Mouse (Mus musculus) induced T-regulatory cell, adult 2 months (primary cell): ENCODE results near the gene Ppp1r12c.

Source experiments
- DNase-seq: peaks from one replicate; pipeline ENCODE4 v3.0.0-alpha.2; 2012; ENCODE audit warnings: low read depth

The Ppp1r12c gene

GRCm38 (mm10) chr7:4492284-4493224, 8.9 kb downstream of the Ppp1r12c start:
- peak; percentile 69 for DNase-seq

GRCm38 (mm10) chr7:4491308-4491707, 10.2 kb downstream of the Ppp1r12c start:
- DNase-seq, result no peak

- no peak for DNase-seq
Observed at GRCm38 (mm10) chr7:4482281-4482680, 19.2 kb downstream of the Ppp1r12c start.

GRCm38 (mm10) chr7:4479674-4480073, 21.8 kb downstream of the Ppp1r12c start:
- peak; percentile 74 for DNase-seq

- DNase-seq, result no peak
Observed at GRCm38 (mm10) chr7:4478796-4479291, 22.6 kb downstream of the Ppp1r12c start.

- DNase-seq, result no peak
Observed at GRCm38 (mm10) chr7:4478021-4478795, 23.3 kb downstream of the Ppp1r12c start.

- DNase-seq, result no peak
Observed at GRCm38 (mm10) chr7:4473940-4474339, 27.5 kb downstream of the Ppp1r12c start.

GRCm38 (mm10) chr7:4471179-4471555, 30.3 kb downstream of the Ppp1r12c start:
- DNase-seq, result peak; percentile 49

- peak; percentile 64 for DNase-seq
Observed at GRCm38 (mm10) chr7:4470275-4471178, 31.0 kb downstream of the Ppp1r12c start.

GRCm38 (mm10) chr7:4467801-4468200, 33.7 kb downstream of the Ppp1r12c start:
- no peak for DNase-seq

GRCm38 (mm10) chr7:4464194-4464824, 37.2 kb downstream of the Ppp1r12c start:
- DNase-seq, result peak; percentile 79

- peak; percentile 68 for DNase-seq
Observed at GRCm38 (mm10) chr7:4460576-4461434, 40.7 kb downstream of the Ppp1r12c start, which contains the start of gene Eps8l1. Eps8l1 (plus strand) TSS chr7:4460674.

- no peak for DNase-seq
Observed at GRCm38 (mm10) chr7:4452644-4453043, 48.8 kb downstream of the Ppp1r12c start.

GRCm38 (mm10) chr7:4449211-4449610, 52.3 kb downstream of the Ppp1r12c start:
- DNase-seq, result no peak

GRCm38 (mm10) chr7:4448439-4448838, 53.0 kb downstream of the Ppp1r12c start:
- DNase-seq, result no peak

- DNase-seq, result peak; percentile 62
Observed at GRCm38 (mm10) chr7:4447138-4447537, 54.3 kb downstream of the Ppp1r12c start.

GRCm38 (mm10) chr7:4445216-4445791, 56.2 kb downstream of the Ppp1r12c start, which contains the start of gene Rdh13:
Rdh13 (minus strand) TSS chr7:4445649.
- peak; percentile 87 for DNase-seq

GRCm38 (mm10) chr7:4440549-4440948, 60.9 kb downstream of the Ppp1r12c start:
- DNase-seq, result no peak

GRCm38 (mm10) chr7:4437721-4438120, 63.8 kb downstream of the Ppp1r12c start:
- DNase-seq, result no peak

- DNase-seq, result no peak
Observed at GRCm38 (mm10) chr7:4432026-4432425, 69.5 kb downstream of the Ppp1r12c start.
